Mouse (Mus musculus) MN1 (cell line): ENCODE measurements around the gene Zfp143.
"Not testable (repeated sequence)": the region's sequence is repeated elsewhere in the genome, so short reads cannot be mapped to it uniquely, and the experiment has no call there.

Experiments
- DNase-seq: peaks from one replicate; pipeline ENCODE4 v3.0.0-alpha.2; 2016; ENCODE audit warnings: low spot score

Gene Zfp143

GRCm38 (mm10) chr7:110096332-110096731 is 35.3 kb downstream of the Zfp143 start:
- DNase-seq, result no peak

DNA sequence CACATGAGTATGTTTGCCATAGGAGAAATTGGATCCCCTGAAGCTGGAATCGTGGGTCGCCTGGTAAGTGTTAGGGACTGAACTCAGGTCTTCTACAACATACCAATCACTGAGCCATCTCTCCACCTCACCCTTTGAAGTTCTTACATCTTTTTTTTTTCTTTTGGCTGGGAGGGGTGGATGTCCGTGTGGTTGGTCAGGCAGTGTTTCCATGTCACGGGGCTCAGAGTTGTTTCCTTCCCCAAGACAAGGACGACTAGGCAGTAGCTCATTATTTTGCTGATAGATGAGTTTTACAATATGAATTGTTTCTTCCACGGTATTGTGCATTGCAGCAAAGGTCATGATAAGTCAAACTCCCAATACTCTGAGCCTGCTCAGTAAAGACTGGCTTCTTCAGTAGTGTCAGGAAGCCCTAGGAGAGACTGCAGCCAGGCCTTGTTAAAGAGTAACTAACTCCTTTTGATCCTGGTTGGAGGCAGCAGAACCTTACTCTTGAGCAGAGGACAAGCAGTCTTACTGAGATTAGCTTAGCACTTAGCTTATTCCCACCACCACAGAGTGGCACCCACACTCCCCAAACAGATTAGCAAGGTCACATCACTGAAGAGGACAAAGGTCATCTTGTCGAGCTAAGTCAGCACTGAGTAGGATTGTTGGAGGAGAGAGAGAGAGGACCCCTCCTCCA is 36.2 kb downstream of the Zfp143 start:
- DNase-seq, result no peak

GRCm38 (mm10) chr7:110100854-110101253 is 39.8 kb downstream of the Zfp143 start:
- DNase-seq, result no peak

GRCm38 (mm10) chr7:110101266-110101665 is 40.2 kb downstream of the Zfp143 start:
- DNase-seq, result no peak

DNA sequence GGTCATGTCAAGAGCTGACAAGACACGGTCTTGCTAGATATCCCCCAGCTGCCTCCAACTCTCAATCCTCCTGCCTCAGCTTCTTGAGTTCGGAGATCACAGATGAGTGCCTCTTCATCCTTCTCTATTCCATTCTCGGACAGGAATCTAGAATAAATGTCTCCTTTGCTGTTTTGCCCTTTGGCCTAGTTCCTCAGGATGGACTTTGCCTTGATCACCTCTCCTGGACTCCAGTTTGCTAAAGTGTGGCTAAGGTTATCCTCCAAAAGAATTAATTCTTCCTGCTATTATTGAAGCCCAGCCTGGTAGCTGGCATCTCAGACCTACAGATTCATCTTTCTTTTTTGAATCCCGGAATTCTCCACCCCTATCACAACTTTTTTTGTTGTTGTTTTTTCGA is 44.0 kb downstream of the Zfp143 start:
- no peak for DNase-seq

DNA sequence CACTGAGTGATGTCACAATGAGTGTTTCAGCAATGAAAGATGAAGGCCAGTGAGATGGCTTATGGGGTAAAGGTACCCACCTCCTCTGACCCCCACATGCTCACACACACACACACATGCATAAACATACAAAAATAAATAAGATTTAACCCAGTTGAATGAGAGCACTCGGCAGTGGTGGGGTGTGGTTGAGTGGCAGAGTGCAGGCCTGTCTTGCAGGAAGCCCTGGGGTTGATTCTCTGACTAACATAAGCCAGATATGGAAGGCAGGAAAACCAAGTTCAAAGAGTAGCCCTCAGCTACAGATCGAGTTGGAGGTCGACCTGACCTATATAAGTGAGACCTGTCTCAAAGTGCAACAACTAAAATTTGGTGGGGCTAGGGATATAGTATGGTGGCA is 45.6 kb downstream of the Zfp143 start:
- no peak for DNase-seq

DNA sequence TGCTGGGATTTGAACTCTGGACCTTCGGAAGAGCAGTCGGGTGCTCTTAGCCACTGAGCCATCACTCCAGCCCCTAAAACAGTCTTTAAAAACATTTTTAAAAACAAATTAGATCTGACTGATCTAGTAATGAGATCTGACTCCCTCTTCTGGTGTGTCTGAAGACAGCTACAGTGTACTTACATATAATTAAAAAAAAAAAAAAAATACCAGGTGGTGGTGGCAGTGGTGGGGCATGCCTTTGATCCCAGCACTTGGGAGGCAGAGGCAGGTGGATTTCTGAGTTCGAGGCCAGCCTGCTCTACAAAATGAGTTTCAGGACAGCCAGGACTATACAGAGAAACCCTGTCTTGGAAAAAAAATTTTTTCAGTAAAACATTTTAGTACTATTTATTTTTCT is 47.5 kb downstream of the Zfp143 start:
- peak; percentile 18 for DNase-seq

- DNase-seq, result peak; percentile 90
Measured at GRCm38 (mm10) chr7:110108967-110109610, 48.1 kb downstream of the Zfp143 start.

- DNase-seq, result peak; percentile 33
Measured at GRCm38 (mm10) chr7:110110061-110110656, 49.1 kb downstream of the Zfp143 start.

DNA sequence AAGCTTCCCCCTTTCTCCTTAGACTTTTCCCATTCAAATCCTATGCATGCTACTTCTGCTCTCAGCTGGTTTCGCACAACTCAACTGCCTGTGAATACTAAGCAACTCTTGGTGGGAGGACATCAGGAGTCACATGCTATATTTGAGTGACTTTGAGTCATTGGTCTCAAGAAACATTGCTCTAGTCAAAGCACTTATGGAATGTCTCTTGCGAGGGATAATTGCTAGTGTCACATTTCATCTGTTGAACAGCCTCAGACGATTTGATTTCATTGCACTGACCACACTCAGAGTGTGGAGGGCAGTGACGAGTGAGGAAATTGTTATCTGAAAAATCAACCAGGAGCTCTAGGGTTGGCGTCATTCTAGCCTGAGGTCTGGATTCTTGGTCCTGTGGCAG is 53.7 kb downstream of the Zfp143 start:
- DNase-seq, result peak; percentile 48

DNA sequence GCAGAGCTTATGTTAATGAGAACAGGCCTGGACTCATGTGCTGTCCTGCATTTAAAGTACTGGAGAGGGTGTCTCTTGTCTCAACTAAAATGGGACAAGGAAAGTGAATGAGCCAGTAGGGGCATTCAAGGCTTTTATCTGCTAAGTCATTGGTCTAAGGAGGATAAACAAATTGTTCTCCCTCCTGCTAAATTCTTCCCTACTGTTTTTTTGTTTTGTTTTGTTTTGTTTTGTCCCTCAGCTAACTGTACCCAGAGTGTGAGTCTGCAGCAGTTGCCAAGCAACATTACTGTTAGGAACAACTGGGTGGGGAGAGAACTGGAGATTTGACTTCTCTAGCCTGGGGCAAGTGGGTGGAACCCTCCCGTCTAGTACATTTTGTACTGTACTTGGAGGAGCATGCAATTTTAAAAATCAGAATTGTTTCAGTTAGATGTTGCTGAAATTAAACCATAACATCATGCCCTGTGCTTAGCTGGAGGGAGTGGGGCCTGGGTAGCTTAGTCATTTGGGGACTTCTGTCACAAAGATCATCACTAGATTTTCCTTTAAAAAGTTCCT is 55.8 kb downstream of the Zfp143 start:
- no peak for DNase-seq

DNA sequence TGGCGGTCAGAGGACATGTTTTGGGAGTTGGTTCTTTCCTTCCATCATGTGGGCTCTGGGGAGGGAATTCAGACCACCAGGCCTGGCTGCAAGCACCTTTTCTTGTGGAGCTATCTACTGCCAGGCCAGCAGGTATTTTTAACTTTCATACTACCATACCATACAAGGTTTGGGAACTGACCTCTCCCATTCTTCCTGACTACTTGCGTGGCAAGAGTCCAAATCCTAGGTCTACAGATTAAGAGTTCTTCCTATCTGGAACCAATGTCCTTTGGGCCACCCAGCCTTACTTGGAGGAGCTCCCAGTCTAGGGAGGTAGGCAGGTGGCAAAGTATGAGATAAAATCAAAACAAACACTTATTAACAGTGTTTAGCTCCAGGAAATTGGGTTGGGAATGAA is 57.4 kb downstream of the Zfp143 start:
- no peak for DNase-seq

GRCm38 (mm10) chr7:110120157-110120784 is 59.3 kb downstream of the Zfp143 start:
- DNase-seq, result no peak

- DNase-seq, result no peak
Measured at GRCm38 (mm10) chr7:110121162-110121515, 60.1 kb downstream of the Zfp143 start.

GRCm38 (mm10) chr7:110121516-110122288 is 60.7 kb downstream of the Zfp143 start, which contains the start of gene Wee1:
Gene Wee1, plus strand, starts transcription at chr7:110122046.
- DNase-seq, result peak; percentile 99

DNA sequence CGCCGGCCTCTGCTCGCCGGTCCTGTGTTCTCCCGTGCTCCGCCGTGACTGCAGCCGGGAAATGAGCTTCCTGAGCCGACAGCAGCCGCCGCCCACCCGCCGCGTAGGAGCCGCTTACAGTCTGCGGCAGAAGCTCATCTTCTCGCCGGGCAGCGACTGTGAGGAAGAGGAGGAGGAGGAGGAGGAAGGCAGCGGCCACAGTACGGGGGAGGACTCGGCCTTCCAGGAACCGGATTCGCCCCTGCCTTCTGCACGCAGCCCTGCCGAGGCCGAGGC is 61.2 kb downstream of the Zfp143 start:
- no peak for DNase-seq

DNA sequence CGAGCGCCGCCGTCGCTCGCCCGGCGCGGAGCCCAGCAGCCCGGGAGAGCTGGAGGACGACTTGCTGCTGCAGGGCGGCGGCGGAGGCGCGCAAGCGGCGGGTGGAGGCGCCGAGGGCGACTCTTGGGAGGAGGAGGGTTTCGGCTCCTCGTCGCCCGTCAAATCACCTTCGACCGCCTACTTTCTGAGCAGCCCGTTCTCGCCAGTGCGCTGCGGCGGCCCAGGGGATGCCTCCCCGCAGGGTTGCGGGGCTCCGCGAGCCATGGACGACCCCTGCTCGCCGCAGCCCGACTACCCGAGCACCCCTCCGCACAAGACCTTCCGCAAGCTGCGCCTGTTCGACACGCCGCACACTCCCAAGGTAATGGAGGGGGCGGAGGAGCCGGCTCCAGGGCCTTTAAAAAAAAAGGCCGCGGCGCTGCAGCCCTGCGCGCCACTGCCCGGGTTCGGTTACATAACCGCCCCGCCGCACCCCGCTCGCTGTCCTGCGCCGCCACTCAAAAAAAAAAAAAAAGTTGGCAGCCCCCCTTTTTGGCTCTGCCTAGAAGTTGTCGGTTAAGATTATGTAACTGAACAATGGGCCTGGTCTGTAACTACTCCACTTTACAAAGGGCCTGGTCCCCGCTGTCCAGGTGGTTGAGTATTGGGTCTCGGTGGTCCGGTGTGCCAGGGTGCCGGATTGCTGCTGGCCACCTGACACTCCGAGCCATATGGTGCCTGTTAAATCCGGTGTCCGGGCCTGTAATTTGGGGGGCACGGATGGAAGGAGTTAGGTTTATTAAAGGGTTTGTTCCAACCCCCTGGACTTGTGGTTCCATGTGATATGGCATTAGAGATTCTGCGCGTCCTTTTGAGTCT is 61.8 kb downstream of the Zfp143 start:
- DNase-seq, result peak; percentile 67

GRCm38 (mm10) chr7:110123844-110124555 is 63.0 kb downstream of the Zfp143 start:
- DNase-seq, result no peak

DNA sequence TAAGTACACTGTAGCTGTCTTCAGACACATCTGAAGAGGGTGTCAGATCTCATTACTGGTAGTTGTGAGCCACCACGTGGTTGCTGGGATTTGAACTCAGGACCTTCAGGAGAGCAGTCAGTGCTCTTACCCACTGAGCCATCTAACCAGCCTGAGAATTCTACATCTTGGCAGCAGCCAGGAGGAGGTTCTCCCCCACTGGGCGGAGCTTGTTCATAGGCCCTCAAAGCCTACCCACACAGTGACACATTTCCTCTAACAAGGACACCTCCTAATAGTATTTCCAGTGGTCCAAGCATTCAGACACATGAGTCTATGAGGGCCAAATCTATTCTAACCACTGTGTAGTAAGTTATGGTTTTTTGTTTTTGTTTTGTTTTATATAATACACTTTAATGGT is 67.5 kb downstream of the Zfp143 start:
- DNase-seq, result no peak

DNA sequence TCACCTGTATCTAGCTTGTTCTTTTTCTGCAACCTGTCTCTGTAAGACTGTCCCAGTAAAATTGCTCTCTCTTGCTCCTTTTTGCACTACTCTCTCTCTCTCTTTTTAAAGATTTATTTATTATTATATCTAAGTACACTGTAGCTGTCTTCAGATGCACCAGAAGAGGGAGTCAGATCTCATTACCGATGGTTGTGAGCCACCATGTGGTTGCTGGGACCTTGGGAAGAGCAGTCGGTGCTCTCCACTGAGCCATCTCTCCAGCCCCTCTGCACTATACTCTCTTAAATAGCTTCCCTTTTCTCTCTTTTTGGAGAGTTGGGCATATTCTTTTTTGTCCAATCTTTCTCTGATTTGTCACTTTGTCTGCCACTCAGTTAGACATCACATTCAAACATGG is 71.3 kb downstream of the Zfp143 start:
- DNase-seq, result not testable (repeated sequence)

DNA sequence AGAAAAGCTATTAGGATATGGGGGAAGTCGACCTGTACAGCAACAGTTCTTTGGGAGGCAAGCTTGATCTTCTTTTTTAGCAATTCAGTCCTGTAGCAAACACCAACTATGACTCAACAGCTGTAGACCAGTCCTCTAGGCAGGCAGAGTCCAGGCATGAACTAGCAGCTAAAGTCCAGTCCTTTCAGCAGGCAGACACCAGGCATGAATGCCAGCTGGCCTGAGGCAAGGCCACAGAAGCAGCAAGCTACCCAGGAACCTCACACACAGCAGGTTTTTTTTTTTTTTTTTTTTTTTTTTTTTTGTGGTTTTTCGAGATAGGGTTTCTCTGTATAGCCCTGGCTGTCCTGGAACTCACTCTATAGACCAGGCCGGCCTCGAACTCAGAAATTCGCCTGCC is 73.0 kb downstream of the Zfp143 start:
- peak; percentile 15 for DNase-seq
